Mouse (Mus musculus) kidney, adult 2 months (tissue): ENCODE data around the gene Klk1b21.
"Not testable (repeated sequence)": the region's sequence is repeated elsewhere in the genome, so short reads cannot be mapped to it uniquely, and the experiment has no call there.

ENCODE experiments used
- CTCF ChIP-seq: fragments of 200-500 bp; conservative IDR thresholded peaks from 2 replicates; pipeline ENCODE4 v1.5.1; 2011; ENCODE audit warnings: low read depth, mild to moderate bottlenecking, control low read depth, low read length, moderate library complexity, mixed read lengths; ENCODE audit not compliant: insufficient read depth, insufficient read length
- POLR2A ChIP-seq: fragments of 200-500 bp; IDR thresholded peaks from one replicate; pipeline ENCODE4 v1.6.1; 2011; ENCODE audit warnings: low read depth, low read length, control low read depth

GRCm38 (mm10) chr7:44102028-44102427, at the start of gene Klk1b21:
- TF ChIP-seq POLR2A, CTCF: not testable (repeated sequence)
